Mouse (Mus musculus) brain, embryonic 14.5 days (tissue): ENCODE measurements around the gene Tent4b. TPM values are rescaled to one million over a fixed set of nuclear protein-coding genes. Genes with fewer than 3 reads are reported as not detected.
"Not testable (repeated sequence)": the region's sequence is repeated elsewhere in the genome, so short reads cannot be mapped to it uniquely, and the experiment has no call there.

Experiments used
- DNase-seq: peaks from one replicate; pipeline ENCODE4 v3.0.0-alpha.2; 2011; ENCODE audit warnings: low read depth
- CTCF ChIP-seq: fragments of 200-500 bp; IDR thresholded peaks from 2 replicates; pipeline ENCODE4 v1.5.1; 2012; ENCODE audit warnings: inconsistent platforms, mild to moderate bottlenecking, moderate library complexity, borderline replicate concordance; ENCODE audit not compliant: insufficient read depth, insufficient read length; ENCODE audit errors: extremely low read depth
- POLR2A ChIP-seq: fragments of 200-500 bp; IDR thresholded peaks from 2 replicates; pipeline ENCODE4 v1.6.1; 2012; ENCODE audit warnings: mild to moderate bottlenecking, inconsistent platforms, borderline replicate concordance; ENCODE audit not compliant: poor library complexity, insufficient read depth, insufficient read length, severe bottlenecking; ENCODE audit errors: extremely low read depth
- polyA plus RNA-seq: library from polyadenylated mRNA; depleted of rRNA; stranded (reverse); fragments of >200 nt; gene quantifications from 2 replicates; pipeline ENCODE4 v1.2.3, GENCODE M21; 2012

Tent4b gene
- polyA plus RNA-seq, 1 experiment = 36.5 TPM

DNA sequence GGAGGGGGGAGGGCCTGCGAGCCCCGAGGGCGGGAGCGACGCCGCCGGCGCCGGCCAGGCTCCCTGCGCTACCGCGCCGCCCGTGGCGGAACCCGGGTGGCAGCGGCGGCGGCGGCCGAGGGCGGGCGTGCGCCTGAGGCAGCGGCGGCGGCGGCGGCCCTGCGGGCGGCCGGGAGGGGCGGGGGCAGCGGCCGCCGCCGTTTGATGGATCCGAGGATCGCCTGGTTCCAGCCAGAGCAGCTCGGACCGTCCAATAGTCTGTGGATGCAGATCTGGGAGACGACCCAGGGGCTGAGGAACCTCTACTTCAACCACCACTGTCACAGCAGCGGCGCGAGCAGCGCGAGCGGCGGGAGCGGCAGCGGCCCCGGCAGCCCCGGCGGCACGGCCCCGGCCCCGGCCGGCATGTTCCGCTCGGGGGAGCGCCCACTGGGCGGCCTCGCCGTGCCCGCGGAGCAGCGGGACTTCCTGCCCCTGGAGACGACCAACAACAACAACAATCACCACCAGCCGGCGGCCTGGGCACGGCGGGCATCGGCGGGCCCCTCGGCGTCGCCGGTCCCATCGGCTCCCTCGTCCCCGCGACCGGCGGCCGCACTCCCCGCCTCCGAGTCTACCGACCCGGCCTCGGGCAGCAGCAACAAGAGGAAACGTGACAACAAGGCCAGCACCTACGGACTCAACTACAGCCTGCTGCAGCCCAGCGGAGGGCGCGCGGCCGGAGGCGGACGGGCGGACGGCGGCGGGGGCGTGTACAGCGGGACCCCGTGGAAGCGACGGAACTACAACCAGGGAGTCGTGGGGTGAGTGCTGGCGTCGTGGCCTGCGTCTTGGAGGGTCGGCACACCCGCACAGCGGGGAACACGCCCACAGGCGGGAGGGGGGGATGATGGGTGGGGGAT lies 938 bp downstream of the Tent4b start:
- TF ChIP-seq CTCF (no peak), POLR2A (no peak)
- peak; percentile 38 for DNase-seq

- peak; percentile 12 for DNase-seq
- no peak for TF ChIP-seq POLR2A
- no peak for TF ChIP-seq CTCF
These were observed 1.9 kb downstream of the Tent4b start for GRCm38 (mm10) chr8:88200724-88201495.

DNA sequence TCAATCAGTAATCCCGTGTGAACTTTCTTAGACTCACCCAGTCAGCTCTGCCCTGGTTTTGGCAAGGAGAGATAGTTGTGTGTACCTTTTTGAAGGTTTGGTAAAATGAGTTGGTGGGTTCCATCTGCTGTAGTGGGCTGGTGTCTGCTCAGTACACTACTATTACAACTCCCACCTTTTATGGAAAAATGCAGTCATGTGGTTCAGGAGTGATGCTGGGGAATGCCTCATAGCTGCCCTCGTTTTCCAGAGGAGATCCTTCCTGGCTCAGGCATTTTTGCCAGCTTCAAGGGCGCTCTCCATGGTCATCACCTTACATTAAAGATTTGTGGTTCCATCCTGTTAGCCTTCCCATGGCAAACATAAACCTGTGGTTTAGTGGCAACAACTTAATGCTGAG lies 2.6 kb downstream of the Tent4b start:
- TF ChIP-seq POLR2A (no peak), CTCF (no peak)
- DNase-seq = no peak

DNA sequence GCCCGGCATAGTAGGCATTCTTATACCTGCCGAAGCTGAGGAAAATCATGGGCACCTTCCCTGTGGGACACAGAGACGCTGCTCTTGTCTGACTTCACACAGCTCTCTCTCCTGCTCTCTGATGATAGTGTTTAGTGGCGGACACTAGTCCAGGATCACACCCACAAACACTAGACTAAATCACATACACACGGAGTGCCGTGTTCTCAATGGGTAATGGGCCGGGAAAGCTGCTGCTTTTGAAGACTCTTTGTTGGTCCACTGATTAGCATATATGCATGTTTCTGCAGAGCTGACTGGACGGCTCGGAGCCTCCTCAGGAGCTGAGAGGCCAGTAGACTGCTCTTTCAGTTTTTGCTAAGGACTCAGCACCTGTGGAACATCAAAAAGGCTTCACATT lies 7.0 kb downstream of the Tent4b start:
- TF ChIP-seq CTCF = no peak
- no peak for TF ChIP-seq POLR2A
- peak; percentile 13 for DNase-seq

DNA sequence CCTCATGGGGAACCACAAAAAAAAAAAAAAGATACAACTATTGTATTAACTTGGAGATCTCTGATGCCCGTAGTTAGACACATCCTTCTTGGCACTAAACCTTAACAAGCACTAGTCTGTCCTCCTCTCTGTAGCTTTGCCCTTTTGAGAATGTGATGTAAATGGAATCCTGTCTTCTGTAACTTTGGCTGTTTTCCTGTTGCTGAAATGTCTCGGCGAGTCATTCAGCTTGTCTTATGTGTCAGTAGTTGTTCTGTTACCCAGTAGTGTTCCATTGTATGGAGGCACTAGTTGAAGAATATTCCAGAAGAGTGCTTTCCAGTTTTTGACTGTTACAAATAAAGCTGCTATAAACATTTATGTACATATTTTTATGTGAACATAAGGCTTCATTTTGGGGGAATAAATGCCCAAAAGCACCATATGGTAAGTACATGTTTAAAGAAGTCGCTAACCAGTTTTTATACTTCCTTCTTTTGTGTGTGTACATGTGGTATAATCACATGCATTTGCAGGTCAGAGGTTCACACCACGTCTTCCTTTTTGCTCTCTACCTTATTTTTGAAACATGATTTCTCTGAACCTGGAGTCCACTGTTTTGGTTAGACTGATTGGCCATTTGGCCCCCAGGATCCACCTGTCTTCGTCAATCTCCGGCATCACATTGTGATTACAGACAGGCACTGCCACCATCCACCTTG lies 8.3 kb downstream of the Tent4b start:
- TF ChIP-seq POLR2A (no peak), CTCF (no peak)
- no peak for DNase-seq

DNA sequence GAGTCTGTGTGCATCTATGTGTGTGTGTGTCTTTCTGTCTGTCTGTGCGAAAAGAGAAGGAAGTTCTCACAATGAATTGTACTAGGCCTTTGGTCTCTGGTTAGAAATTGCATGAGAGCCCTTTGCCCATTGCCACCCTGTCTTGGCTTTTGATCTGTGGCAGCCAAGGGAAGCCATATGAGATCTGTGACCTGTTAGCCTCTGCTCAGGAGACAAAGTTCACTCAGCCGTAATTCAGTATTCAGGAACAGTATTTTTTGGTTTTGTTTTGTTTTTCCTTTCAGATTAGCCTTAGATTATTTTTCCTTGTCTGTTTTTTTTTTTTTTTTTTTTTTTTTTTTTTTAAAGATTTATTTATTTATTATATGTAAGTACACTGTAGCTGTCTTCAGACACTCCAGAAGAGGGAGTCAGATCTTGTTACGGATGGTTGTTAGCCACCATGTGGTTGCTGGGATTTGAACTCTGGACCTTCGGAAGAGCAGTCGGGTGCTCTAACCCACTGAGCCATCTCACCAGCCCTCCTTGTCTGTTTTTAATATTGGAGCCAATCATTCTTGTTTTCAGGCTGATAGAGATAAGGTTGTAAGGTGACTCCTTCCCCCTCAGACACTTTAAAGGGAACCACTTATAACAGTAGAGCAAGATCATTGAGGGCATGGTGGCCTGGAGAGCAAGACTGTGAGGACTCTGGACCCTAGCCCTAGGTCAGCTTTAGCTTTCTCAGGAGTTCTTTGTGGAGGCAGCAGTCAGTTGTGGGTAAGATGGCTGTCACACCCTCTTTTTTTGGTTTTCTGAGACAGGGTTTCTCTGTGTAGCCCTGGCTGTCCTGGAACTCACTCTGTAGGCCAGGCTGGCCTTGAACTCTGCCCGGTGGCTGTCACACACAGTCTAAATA lies 11.2 kb downstream of the Tent4b start:
- not testable (repeated sequence) for DNase-seq

GRCm38 (mm10) chr8:88221353-88221752 lies 22.3 kb downstream of the Tent4b start:
- DNase-seq = no peak
- no peak for TF ChIP-seq CTCF
- TF ChIP-seq POLR2A = no peak

DNA sequence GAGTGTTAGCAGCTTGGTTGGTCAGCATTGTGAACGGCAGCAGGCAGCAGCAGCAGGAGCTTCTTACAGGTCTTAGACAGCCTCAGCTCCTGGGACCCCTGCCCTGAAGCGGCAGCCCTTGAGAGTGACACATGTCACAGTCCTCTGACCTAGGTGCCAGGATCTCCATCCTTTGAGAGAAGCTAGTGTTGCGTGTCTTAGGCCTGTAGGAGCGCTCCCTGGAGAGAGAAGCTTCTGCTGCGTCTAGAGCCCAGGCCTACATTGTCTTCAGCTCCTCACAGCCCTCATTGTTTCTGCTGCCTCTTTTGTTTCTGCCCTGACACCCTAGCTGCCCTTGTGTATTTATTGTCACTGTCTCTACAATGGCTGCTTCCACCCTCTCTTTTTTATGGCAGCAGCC lies 26.3 kb downstream of the Tent4b start:
- TF ChIP-seq CTCF = no peak
- TF ChIP-seq POLR2A = no peak
- peak; percentile 54 for DNase-seq

DNA sequence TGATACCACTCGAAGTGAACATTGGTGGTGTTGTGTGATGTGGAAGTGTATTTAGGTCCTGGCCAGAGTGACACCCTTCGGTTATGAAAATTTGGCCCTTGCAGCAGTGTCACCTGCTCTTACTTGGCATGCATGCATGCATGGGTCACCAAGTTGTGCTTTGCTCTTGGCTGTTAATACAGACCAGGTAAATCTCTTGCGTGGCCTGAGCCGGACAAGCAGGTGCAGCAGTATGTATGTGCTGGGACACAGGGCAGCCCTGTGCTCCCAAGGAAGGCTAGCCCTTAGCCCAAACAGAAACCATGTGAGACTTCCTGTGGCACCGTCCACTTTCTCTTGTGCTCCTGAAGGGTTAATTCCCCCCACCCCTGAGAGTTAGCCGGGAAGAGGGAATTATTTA lies 28.8 kb downstream of the Tent4b start:
- no peak for DNase-seq
- TF ChIP-seq POLR2A = no peak
- no peak for TF ChIP-seq CTCF

GRCm38 (mm10) chr8:88228286-88228685 lies 29.3 kb downstream of the Tent4b start:
- TF ChIP-seq POLR2A (no peak), CTCF (no peak)
- DNase-seq = peak; percentile 48
